Mouse (Mus musculus) E14TG2a.4 (cell line): ENCODE measurements around the gene Lrrc49.

Experiments used
- CTCF ChIP-seq: conservative IDR thresholded peaks from 2 replicates; pipeline ENCODE4 v1.5.1; 2014; ENCODE audit warnings: low read length
- POU5F1 ChIP-seq: IDR thresholded peaks from 2 replicates; pipeline ENCODE4 v1.6.1; 2014; ENCODE audit warnings: low read length, borderline replicate concordance

- peak; percentile 47 for TF ChIP-seq CTCF
- no peak for TF ChIP-seq POU5F1
These were observed 139.8 kb downstream of the Lrrc49 start for GRCm38 (mm10) chr9:60548182-60548581.
